Mouse (Mus musculus): ENCODE results near the gene Slc40a1.
A peak's percentile ranks its signal among the peaks of the same experiment; 100 is the strongest.

The Slc40a1 gene

DNA sequence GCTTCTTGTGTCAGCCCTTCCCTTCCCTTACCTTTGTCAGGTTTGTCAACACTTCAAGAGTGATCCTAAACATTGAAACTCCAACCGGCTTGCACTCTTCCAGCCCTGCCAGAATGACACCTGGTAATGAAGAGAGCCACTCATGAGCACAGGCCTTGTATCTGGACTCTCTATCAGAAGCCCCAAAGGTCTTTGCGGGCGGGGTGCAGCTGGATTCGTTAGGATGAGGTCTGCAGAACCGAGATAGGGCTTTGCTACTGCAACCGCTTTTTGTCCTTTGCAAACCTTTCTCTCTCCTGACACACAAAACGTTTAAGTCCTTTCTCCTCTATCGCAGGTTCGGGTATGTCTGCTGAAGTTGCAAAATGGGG lies at the start of gene Slc40a1:
TSS of gene Slc40a1 (minus strand) at position 131 of the 371 bp plus-strand sequence.
- DNase-seq, result no peak

DNA sequence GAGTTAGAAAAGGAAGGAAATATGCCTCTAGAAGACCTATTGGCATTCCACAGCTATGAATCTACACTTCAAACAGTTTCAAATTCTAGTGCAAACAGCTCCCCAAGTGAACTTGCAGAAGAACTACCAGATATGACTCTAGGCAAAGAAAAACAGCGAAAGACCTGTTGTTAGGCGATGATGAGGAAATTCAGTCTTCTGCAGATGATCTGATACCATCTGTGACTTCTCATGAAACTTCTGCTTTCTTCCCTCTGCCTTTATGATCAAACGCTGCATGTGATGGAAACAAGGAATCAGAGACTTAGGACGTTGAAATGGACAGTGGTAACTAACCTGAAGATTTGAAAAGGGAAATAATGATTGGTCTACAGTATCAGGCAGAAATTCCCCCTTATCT lies 45.0 kb upstream of the Slc40a1 start:
- DNase-seq, result no peak

DNA sequence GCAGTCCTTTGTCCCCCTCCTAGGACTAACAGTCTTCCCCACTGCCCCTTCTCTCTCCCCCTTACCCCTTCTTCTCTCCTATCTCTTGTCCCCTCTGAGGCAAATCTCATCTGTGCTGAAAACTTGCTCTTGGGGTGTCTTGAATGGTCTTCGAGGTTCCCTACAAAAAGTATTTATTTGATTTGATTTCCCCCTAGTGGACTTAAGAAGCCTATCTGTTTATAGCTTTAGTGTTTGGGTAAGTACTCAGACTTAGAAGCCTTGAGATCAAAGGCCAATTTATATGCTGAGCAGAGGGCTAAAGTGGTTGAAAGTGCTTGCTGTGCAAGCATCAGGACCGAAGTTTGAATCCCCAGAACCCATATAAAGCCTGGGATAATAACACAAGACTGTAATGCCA lies 22.7 kb upstream of the Slc40a1 start:
- DNase-seq, result no peak

DNA sequence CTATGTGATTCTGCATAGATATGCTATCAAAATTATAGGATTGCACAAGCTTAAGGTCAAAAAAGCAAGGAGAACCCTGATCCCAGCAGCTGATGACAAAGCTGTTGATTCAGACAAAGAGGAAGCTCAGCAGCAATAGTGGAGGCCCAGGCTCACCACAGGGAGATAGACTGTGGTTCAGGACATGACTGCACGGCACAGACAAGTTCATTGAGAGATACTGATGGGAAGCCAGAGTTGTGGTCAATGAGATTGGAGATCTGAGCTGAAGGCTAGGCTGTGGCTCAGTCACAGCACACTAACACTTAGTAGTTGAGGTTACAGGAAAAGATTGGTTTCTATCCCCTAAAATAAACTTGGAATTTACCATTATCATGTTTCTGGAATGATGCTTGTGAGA lies 21.5 kb upstream of the Slc40a1 start:
- no peak for DNase-seq

DNA sequence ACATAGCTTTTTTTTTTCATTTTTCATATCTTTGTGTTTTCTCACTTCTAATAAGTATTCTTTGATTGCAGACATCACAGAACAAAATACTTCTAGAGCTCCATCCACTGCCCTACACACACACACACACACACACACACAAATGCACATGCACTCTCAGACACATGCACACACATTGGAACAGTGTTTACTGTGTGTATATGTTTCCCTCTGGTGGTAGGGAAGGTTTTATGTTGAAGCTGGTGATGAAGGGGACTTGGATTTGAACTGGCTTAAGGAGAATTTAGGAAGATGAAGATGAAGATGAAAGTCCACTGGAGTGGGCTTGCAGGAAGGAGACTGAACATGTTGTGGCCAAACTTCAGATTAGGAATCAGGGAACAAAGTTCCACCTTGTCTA lies 4.8 kb upstream of the Slc40a1 start:
- no peak for DNase-seq

DNA sequence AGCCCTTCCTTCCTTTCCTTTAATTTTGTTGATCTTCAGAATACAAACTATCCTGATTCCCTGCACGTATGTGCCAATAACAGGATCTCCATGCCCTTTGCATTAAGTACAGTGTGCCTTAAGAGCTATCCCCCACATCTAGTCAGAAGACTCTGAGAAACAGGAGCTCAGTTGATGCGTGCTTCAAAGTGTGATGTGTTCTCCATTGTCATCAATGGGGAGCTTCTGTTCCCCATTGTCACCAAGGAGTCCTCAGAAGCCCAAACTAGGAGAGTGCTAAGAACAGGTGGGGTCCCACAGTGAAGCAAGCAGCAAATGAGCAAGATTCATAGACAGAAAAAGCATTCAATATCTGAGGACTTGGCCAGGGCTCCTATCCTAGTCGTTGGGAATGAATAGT lies 588 bp upstream of the Slc40a1 start:
- no peak for DNase-seq

DNA sequence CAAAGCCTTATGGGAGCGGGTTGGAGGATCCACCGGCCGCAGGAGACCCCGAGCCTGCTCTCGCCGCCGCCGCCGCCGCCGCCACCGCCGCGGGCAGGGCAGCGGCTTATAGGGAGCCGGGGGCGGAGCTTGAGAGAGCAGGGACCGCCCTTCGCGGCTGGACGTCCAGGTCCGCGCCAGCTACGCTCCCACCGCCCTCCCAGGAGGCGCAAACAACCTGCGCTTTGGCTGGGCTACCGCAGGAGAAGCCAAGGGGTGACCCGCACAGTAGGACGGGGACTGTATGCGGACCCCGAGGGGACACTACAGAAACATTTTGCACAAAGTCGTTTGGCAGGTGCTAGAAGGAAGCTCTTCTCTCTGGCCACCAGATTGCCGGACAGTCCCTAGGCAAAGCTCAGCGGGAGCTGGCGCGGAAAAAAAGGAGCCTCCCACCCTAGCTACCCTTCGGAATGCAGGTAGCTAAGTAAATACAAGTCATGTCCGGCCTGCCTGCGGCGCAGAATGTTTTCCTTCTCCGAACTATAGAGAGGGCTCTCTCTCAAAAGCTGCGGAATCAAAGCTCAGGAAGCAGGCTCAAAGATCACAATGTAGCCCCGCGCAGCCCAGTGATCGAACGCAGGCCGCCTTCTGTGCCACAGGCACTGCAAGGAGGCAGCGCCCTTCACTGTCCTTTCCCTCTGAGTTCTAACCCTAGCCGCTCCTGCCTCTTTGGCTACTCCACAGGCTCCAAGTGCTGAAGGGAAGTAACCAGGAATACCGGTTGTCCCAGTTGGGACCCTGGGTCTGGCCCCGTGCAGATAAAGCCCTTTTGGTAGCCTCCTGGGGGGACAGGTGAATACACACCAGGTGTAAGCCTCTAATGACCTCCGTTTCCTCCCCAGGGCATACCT lies 577 bp downstream of the Slc40a1 start:
- DNase-seq, result peak; percentile 66

DNA sequence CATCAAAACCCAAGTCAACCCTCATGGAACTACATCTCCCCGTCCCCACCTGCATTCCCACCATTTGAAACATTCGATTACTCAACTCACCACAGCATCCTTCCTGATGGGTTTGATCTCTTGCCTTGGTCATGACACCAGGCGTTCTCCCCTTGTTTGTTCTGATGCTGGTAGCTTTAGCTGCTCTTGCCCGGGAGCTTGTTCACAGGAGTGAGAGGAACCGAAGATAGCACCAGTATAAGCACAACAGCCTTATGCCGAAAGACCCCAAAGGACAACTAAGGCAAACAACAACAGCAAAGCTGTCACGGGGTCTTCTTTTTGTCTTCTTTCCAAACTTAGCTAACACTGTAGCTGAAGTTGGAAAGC lies 1.2 kb downstream of the Slc40a1 start:
- DNase-seq, result no peak

DNA sequence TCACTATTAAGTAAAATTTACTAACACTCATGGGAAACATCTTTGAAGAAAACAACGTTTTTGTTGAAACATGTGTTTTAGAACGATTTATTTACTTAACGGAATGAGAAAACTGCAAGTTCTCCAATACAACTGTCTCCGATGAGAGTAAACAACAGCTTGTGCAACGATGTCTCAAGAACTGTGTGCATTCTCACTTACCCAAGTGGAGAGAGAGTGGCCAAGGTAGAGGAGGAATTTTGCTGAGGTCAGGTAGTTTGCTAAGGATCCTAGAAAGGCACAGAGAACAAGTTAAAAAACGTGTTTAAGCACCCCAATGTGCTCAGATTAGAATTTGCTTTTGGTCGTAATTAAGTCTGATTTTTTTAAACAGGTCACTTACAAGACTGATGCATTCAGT lies 1.8 kb downstream of the Slc40a1 start:
- no peak for DNase-seq

DNA sequence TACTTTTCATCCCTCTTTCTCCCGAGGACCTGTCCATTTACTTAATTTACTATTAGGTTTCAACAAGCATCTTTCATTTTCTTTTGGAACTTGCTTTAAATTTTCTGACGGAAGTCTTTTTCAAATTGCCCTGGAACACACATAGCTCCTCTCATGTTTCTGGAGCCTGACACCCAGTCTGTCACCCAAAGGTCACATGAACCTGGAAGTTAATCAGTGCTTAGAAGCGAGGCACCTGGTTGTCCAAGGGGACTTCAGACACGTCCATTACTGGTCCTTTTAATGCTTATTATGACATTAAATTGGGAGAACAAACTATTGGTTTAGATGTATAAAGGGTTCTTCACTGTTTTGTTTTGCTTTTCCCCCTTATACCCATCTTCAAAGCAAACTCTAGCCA lies 3.0 kb downstream of the Slc40a1 start:
- no peak for DNase-seq

DNA sequence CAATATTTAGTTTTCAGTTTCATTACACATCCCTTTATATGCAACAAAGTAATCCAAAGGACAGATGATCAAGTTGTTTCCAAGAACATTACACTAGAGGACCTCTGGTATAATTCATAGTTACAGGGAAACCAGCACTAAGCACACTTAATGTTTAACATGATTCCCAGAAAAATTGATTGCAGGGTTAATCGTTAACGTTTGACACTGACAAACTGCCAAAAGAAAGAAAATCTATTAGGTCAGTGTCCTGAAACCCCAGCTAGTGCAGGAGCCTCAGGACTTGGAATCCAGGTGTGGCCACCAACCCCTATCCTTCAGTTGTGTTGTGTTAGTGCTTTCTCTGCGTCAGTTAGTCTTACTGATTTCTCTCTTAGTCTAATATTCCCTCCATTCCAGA lies 5.6 kb downstream of the Slc40a1 start:
- no peak for DNase-seq

DNA sequence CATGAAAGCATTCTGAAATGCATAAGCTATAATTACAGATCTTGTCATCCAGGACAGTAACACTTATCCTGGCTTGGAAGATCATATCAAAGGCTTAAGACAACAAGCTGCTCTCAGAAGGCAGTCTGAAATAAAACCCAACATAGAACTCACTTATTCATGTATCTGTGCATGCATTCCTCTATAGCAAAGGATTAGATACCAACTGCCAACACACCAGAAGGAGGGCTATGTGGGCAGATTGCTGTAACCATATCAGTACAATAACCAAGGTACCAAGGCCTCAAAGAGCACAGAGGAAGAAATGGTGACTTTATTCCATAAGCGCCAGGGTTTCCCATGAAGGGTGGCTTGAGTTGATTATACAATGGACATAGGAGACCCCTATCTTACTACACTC lies 6.6 kb downstream of the Slc40a1 start:
- no peak for DNase-seq

DNA sequence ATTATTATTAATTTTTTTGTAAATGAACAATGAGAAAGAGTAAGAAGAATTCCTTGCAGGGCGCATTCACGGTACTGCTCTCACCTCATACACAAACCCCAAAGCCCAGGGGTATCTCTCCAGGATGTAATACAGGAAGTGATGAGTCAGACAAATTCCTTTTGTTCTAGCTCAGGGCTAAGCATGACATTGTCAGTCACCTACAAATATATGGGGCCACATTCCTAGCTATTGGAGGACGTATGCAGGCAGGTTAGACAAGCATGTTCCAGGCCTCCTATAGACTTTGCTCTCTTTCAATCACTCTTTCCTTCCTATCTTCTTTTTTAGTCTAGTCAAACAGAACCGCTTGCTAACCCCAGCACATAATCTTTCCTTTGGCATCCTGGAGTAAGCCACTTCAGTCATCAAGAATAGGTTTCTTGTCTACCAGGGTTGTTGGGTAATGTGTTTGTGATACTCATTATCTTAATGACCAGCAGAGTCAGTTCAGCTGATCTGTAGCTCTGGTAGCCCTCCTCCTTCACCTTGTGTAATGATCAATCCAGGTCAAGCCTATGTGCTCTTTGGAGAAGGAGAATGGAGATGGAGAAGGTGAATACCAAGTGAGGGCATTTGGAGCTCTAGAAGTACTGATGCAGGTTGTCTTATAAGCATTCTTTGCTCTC lies 9.1 kb downstream of the Slc40a1 start:
- no peak for DNase-seq

DNA sequence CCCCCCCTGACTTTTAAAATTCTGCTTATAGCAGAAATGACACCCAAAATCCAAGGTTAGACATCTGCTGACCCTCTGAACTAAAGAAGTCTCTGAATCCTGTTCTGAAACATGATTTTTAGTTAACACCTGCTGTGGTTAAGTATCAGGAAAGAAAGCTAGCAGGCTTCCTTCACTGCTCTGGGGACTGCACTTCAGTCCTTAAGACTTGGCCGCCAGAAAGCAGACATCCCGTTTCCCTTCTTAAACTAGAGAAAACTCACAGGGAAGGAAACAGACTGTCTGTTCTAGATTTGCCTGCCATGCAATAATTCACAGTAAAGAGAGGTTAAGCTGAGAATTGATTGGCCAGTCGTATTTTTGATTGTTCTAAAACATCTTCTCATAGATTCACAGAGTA lies 10.1 kb downstream of the Slc40a1 start:
- DNase-seq, result no peak

DNA sequence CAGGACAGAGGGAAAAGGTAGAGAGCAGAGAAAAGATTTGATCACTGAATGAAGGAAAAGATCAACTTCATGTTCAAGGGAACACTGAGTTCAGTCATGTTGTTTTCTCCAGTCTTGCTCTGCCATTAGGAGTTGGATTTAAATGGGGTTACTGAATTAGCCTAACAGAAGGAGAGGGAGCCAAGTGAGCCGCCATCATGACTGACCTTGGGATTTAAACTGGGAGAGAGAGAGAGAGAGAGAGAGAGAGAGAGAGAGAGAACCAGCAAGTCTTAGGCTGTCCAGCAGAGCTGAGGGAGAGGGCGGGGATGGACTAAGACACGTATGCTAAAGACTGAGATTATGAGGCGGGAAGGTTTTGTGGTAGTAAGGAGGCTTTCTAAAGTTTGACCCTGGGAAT lies 12.1 kb downstream of the Slc40a1 start:
- no peak for DNase-seq

DNA sequence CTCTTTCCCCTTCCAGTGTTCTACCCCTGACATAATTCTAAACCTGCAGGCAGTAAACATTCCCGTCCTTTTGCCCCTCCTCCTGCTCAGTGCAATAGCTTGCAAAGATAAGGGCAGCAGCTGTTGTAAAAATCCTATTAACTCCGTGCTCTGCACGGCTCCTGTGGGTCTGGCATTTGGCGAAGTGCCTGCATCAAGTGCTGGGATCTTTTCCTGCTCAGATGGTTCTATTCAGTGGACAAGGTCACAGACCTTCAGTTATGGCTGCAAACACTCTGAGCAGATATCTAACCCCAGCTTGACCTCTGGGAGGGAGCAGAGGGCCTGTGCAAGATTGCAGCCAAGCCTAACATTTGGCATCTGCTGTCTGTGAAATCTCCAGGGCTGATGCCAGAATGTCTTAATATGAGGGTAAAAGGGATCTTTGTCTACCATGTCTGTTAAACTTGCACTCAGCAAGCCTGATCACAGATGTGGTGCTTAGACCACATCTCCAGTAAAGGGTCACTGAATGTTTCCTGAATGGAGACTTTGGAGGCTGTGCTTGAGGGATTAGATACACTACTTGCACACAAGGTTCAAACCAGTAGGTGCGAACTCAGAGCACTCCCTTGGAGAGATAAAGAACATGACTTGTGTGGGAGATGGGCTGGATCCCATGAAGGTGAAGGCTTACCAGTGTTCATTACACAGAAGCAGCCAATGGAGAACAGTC lies 21.1 kb downstream of the Slc40a1 start:
- DNase-seq, result no peak

DNA sequence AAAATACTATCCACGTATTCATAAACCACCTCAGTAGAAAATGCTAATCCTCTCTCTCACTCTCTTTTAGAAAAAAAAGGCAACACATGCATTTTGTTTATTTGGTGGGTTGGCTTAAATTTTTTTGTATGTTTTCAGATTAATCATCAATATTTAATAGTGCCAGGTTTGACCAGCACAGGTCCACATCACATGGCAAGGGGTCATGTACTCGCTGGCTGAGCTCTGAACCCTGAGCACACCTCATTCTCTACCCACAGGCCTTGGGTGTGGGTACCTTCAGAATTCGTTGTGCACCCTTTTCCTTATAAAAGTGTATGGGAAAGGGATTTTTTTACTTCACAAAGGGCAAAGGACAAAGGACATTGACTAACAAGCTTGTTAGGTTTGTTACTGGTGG lies 22.2 kb downstream of the Slc40a1 start:
- DNase-seq, result no peak

DNA sequence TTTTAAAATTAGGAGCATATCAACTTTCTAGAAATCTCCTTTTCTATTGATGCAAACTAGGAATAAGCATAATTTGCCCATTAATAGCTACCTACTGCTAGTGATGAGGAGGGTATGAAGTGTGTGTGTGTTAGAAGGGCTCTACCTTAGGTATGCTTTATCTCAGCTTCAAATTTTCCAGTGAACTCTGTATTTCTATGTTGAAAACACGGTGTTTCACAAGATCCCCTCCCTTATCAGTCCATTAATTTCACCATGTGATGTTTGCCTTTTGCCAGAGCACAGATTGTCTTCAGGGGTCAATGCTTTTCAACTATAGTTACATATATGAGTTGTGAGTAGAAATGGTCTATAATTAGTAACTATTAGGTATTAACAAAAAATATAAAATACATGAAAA lies 28.3 kb downstream of the Slc40a1 start:
- DNase-seq, result no peak

DNA sequence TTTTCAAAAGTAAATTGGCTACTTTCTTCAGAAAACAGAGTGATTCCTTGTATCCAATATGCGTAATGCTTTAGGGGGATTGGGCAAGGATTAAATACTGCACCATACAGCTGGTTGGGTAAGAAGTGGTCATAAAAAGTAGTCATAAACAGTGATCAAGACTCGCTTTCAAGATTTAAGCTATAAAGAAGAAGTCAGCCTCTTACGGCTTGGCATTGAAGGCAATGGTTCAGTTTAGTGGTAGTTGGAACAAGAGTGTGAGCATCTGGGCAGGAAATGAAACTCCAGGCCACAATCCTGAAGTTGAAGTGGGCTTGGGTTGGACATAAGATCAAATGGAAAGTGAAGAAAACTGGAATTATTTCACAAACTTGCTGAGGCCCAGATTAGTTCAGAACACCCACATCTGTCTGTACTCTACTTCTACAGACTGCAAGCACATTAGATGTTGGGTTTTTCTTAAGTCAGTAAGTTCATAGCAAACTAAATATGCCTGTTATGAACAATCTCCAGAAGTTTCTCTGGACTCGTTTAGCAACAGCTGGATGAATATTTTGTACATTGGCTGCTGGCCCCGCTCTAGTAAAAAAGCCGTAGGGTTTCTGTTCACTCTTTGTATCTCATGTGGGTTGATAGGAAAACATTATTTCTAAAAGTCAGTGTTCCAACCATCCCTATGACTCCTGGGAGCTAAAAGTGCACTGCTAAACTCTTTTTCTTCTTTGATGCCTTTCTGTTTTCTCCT lies 32.0 kb downstream of the Slc40a1 start:
- DNase-seq, result no peak

DNA sequence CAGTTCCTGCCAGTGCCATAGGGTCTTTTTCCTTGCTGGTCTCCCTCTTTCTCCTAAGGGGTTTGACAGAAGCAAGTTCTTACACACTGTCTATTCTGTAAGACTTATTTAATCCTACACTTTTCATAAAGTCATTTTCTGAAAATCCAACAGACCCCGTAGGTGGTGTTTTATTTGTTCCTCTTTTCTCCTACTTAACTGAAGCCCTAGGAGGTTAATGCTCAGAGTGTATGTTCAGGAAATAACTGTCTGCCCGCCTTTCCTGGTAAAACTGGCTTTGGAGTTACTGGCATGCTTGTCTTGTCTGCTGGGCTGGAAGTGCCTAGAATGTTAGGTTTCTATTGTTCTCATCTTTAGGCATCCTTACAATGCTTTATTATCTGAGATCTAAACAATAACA lies 34.3 kb downstream of the Slc40a1 start:
- no peak for DNase-seq

DNA sequence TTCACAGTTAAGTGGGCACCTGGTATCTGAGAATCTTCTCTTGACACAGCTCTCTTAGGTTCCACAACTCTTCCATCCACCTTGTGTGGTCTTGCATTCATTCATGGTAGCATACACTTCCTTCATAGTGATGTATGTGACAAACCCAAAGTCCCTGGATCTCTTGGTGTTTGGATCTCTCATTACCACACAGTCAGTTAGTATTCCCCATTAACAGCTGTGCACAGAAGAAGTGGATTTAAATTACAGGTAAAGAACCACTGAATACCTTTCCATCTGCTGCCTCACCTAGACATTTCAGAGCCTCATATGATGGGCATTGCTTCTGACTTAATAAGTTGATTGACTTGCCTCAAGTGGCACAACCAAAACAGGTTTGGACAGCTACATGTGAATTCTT lies 36.1 kb downstream of the Slc40a1 start, which contains the start of gene Gm5269:
TSS of gene Gm5269 (minus strand) at position 101 of the 400 bp plus-strand sequence.
- no peak for DNase-seq

DNA sequence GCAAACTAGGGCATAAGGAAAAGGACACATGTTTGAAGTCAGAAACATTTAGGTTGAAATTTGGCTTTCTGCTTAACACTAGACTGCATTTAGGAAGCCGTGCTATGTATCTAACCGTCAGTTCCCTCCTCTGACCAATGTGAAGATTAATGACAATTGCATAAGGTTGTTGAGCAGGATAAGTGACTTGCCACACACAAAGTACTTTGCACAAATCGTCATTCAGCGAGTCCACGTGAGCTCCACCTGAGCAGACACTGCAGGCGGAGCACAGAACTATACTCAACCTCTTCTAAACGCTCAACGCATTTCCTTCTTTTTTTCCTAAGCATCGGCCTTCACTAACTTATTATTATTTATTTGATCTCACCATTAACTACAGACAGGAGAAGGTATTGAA lies 39.5 kb downstream of the Slc40a1 start:
- no peak for DNase-seq

DNA sequence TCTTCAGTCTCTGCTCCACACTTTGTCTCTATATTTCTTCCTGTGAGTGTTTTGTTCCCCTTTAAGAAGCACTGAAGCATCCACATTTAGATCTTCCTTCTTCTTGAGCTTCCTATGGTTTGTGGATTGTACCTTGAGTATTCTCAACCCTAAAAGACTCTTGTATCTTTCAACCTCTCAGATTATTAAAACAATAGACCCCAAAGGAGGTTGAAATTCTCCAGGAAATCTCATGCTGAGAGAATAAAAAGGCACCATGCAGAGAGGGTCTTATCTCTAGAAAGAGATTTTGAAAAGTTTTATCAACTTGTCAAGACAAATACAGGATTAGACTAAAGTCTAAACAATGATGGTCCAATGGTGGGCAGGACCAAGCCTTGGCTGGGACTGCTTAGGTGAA lies 42.9 kb downstream of the Slc40a1 start:
- DNase-seq, result no peak
